Mouse (Mus musculus) kidney, adult 2 months (tissue): ENCODE results near the gene Ccdc171.

Experiments
- CTCF ChIP-seq: fragments of 200-500 bp; conservative IDR thresholded peaks from 2 replicates; pipeline ENCODE4 v1.5.1; 2011; ENCODE audit warnings: low read depth, mild to moderate bottlenecking, control low read depth, low read length, moderate library complexity, mixed read lengths; ENCODE audit not compliant: insufficient read depth, insufficient read length
- POLR2A ChIP-seq: fragments of 200-500 bp; IDR thresholded peaks from one replicate; pipeline ENCODE4 v1.6.1; 2011; ENCODE audit warnings: low read depth, low read length, control low read depth

DNA sequence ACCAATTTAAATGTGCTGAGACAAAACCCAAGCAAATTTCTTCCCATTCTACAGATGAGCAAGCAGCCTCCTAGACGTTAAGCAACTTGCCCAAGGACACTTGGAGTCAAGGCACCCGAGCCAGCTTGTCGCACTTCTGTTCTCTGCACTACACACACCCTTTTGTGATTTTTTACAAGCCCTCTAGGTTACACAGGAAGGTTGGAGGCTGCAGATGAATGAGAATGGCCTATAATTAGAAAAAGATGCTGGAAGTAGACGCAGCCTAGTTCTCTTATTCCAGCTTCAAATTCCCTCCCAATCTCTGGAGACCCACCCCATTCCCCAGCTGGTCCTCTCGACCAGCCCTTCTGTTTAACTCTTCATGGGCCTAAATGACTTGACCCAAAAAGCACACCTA is 36.2 kb upstream of the Ccdc171 start:
- TF ChIP-seq CTCF (no peak), POLR2A (no peak)
